Mouse (Mus musculus): ENCODE measurements around the gene Tspan6. TPM values are rescaled to one million over a fixed set of nuclear protein-coding genes. Genes with fewer than 3 reads are reported as not detected.

Tspan6 gene
- polyA plus RNA-seq, 1 experiment from 2014 or later: 247 TPM

GRCm38 (mm10) chrX:133887308-133887707 lies 10.9 kb downstream of the Tspan6 start:
- Histone ChIP-seq H3K4me1 (replicated peaks) (no peaks in the 10 kb centered on the region), H3K4me3 (no peak overlapping the region), H3K4me2 (no peak overlapping the region), H3K36me3 (peaks cover 15% of the 10 kb centered on the region; the same call in 1 of the 2 replicates), H3K9me3 (no peaks in the 10 kb centered on the region), H3K27me3 (no peaks in the 10 kb centered on the region), H3K9ac (no peak overlapping the region), H3K27ac (replicated peaks) (no peak overlapping the region)
- ATAC-seq (ENCODE audit: low read depth): no peak
- WGBS: 92% methylated on average over 3 of the region's 3 CpGs

- Histone ChIP-seq H3K9ac (no peak overlapping the region), H3K4me3 (no peak overlapping the region), H3K36me3 (no peaks in the 10 kb centered on the region), H3K27ac (replicated peaks) (no peak overlapping the region), H3K4me2 (no peak overlapping the region), H3K27me3 (no peaks in the 10 kb centered on the region), H3K9me3 (no peaks in the 10 kb centered on the region), H3K4me1 (replicated peaks) (no peaks in the 10 kb centered on the region)
- ATAC-seq (ENCODE audit: low read depth): no peak
- 90% methylated on average over 6 of the region's 6 CpGs for WGBS
Observed at GRCm38 (mm10) chrX:133869743-133870142, 28.5 kb downstream of the Tspan6 start.

- ATAC-seq (ENCODE audit: low read depth): no peak
- Histone ChIP-seq H3K4me3 (no peak overlapping the region), H3K9me3 (no peaks in the 10 kb centered on the region), H3K27me3 (no peaks in the 10 kb centered on the region; the same call in 1 of the 2 replicates), H3K9ac (no peak overlapping the region), H3K27ac (replicated peaks) (no peak overlapping the region), H3K4me2 (no peak overlapping the region), H3K36me3 (no peaks in the 10 kb centered on the region), H3K4me1 (replicated peaks) (no peaks in the 10 kb centered on the region)
- 91% methylated on average over 4 of the region's 4 CpGs for WGBS
Observed at GRCm38 (mm10) chrX:133853637-133854036, 44.6 kb downstream of the Tspan6 start.

- Histone ChIP-seq H3K4me1 (replicated peaks) (no peaks in the 10 kb centered on the region), H3K4me3 (no peak within 1 kb of the TSS)
- WGBS: 82% methylated on average over 5 of the region's 5 CpGs
Observed at GRCm38 (mm10) chrX:133850680-133851079, 47.5 kb downstream of the Tspan6 start, which contains the start of gene Tnmd. Gene Tnmd, plus strand, starts transcription at chrX:133850980.

More at GRCm38 (mm10) chrX:133850680-133851079, 47.5 kb downstream of the Tspan6 start, which contains the start of gene Tnmd:
- H3K9ac ChIP-seq: no peak within 1 kb of the TSS
- no peak within 1 kb of the TSS for H3K4me2 ChIP-seq
- ATAC-seq (ENCODE audit: low read depth): no peak
- no peaks in the 10 kb centered on the region; the same call in 1 of the 2 replicates for H3K27me3 ChIP-seq
- H3K9me3 ChIP-seq: no peaks in the 10 kb centered on the region
- H3K27ac ChIP-seq (replicated peaks): no peak within 1 kb of the TSS
- H3K36me3 ChIP-seq: no peaks in the 10 kb centered on the region

Other genes starting within 250 kb of the Tspan6 start
- gene Pcdh19, start 209.4 kb downstream of the Tspan6 start, polyA plus RNA-seq (2015; fragmentation: Nextera tagmentation; extraction: Ambion mirVana): 8.7 and 9.1 TPM in 2 replicates
- 2.8 and 5.0 TPM in 2 replicates for gene Tnmd, start 47.4 kb downstream of the Tspan6 start, polyA plus RNA-seq (2015; fragmentation: Nextera tagmentation; extraction: Ambion mirVana)
- 1.3 and 1.6 TPM in 2 replicates for gene Srpx2, start 10.0 kb upstream of the Tspan6 start, polyA plus RNA-seq (2015; fragmentation: Nextera tagmentation; extraction: Ambion mirVana)
- gene Sytl4, start 83.4 kb upstream of the Tspan6 start, polyA plus RNA-seq (2015; fragmentation: Nextera tagmentation; extraction: Ambion mirVana): 1.5 and 1.6 TPM in 2 replicates
- gene Cstf2, start 160.8 kb upstream of the Tspan6 start, polyA plus RNA-seq (2015; fragmentation: Nextera tagmentation; extraction: Ambion mirVana): 53.4 and 55.4 TPM in 2 replicates

Measured in neural tube, embryonic 13.5 days (tissue).